Mouse (Mus musculus): ENCODE data around the gene Ift172. TPM values are rescaled to one million over a fixed set of nuclear protein-coding genes. Genes with fewer than 3 reads are reported as not detected.

The Ift172 gene
- 10.3 TPM for polyA plus RNA-seq (2017; shearing (Covaris generic))

GRCm38 (mm10) chr5:31290521-31291360 lies at the start of gene Ift172:
Gene Ift172 (minus strand): TSS chr5:31291116.

DNA sequence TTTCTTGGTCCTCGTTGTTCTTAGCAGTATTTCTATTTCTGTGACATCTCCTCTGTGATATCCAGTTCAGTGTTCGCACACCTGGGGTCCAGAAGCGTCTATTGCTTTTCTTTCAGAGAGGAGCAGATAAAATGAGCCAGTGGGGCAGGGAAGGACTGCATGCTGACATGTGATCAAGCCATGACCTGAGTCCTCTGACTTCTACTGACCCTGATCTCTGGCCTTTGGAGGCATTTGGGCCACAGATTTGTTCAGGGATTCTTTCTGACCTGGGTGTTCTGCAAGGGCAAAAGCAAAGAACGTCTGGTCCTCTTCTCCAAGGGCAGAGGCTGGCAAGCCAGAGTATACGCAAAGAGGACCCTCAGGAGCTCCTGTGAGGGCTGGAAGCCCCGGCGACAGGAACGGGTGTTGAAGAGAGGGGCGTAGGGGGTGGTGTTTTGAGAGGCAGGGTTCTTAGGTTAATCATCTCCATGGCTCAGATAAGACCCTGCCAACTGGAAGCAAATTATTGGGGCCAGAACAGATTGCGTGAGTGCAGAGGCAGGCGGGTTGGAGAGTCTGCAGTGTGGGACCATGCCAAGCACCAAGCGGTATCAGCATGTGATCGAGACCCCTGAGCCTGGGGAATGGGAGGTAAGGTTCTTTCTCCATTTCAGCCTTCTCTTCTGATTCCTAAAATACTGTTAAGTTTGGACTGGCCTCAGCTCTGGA lies 6.3 kb upstream of the Ift172 start, which contains the start of gene Gckr:
Gckr (plus strand) TSS at position 397 of the 711 bp plus-strand sequence.

GRCm38 (mm10) chr5:31295606-31296141 lies 4.8 kb upstream of the Ift172 start, which contains the start of gene Fndc4:
Gene Fndc4 (minus strand): TSS chr5:31296080.

DNA sequence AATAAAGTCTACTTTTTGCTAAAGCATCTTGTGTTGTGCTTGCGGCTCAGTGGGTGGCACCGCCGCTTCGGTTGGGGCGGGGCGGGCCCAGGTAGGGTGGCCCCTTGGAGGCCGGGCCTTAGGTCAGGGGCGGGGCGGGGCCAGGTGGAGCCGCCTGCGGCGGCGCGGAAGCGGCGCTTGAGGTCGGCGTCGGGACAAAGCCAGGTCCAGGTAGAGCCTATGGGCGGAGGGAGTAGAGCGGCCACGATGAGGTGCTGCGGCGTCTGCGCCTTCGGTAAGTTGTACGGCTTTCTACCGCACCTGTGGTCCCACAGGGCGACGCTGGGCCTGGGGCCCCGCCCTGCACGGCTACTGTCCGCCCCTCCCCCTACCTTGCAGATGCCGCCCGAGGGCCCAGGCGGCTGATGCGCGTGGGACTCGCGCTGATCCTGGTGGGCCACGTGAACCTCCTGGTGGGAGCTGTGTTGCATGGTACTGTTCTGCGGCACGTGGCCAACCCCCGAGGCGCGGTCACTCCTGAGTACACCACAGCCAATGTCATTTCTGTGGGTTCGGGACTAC lies 39.3 kb downstream of the Ift172 start, which contains the start of gene Krtcap3:
Krtcap3 (plus strand) TSS at position 151 of the 561 bp plus-strand sequence.

GRCm38 (mm10) chr5:31240637-31241521 lies 50.0 kb downstream of the Ift172 start, which contains the start of the genes Nrbp1 and Gm9970:
Gene Nrbp1 (plus strand): TSS chr5:31240864.
Gene Gm9970 (minus strand): TSS chr5:31241232.

GRCm38 (mm10) chr5:31220448-31221303 lies 70.2 kb downstream of the Ift172 start, which contains the start of gene Ppm1g:
Gene Ppm1g (minus strand): TSS chr5:31220687.

Other genes starting within 250 kb of the Ift172 start
- gene Atraid, start 242.8 kb downstream of the Ift172 start, polyA plus RNA-seq (2017; shearing (Covaris generic)), result 96.1 TPM
- 8.9 TPM for gene Slc5a6, start 242.2 kb downstream of the Ift172 start, polyA plus RNA-seq (2017; shearing (Covaris generic))
- gene Cad, start 236.3 kb downstream of the Ift172 start, polyA plus RNA-seq (2017; shearing (Covaris generic)), result 29.4 TPM
- not detected for gene Dnajc5g, start 184.8 kb downstream of the Ift172 start, polyA plus RNA-seq (2017; shearing (Covaris generic))
- not detected for gene Slc30a3, start 182.9 kb downstream of the Ift172 start, polyA plus RNA-seq (2017; shearing (Covaris generic))
- gene Trim54, start 174.4 kb downstream of the Ift172 start, polyA plus RNA-seq (2017; shearing (Covaris generic)), result not detected
- gene Ucn, start 152.3 kb downstream of the Ift172 start, polyA plus RNA-seq (2017; shearing (Covaris generic)), result not detected
- gene Mpv17, start 136.9 kb downstream of the Ift172 start, polyA plus RNA-seq (2017; shearing (Covaris generic)), result 39.5 TPM
- gene Gm29609, start 111.2 kb downstream of the Ift172 start, polyA plus RNA-seq (2017; shearing (Covaris generic)), result 2.0 TPM
- 90.6 TPM for gene Gtf3c2, start 111.0 kb downstream of the Ift172 start, polyA plus RNA-seq (2017; shearing (Covaris generic))
- gene Snx17, start 97.9 kb downstream of the Ift172 start, polyA plus RNA-seq (2017; shearing (Covaris generic)), result 125 TPM
- gene Eif2b4, start 97.7 kb downstream of the Ift172 start, polyA plus RNA-seq (2017; shearing (Covaris generic)), result 85.0 TPM
- 25.6 TPM for gene Zfp513, start 88.8 kb downstream of the Ift172 start, polyA plus RNA-seq (2017; shearing (Covaris generic))
- 139 TPM for gene Ppm1g, start 70.4 kb downstream of the Ift172 start, polyA plus RNA-seq (2017; shearing (Covaris generic))
- gene Nrbp1, start 50.3 kb downstream of the Ift172 start, polyA plus RNA-seq (2017; shearing (Covaris generic)), result 182 TPM
- gene Gm9970, start 49.9 kb downstream of the Ift172 start, polyA plus RNA-seq (2017; shearing (Covaris generic)), result 1.2 TPM
- 74.3 TPM for gene Krtcap3, start 39.4 kb downstream of the Ift172 start, polyA plus RNA-seq (2017; shearing (Covaris generic))
- gene Fndc4, start 5.0 kb upstream of the Ift172 start, polyA plus RNA-seq (2017; shearing (Covaris generic)), result 0.35 TPM
- gene Gckr, start 6.3 kb upstream of the Ift172 start, polyA plus RNA-seq (2017; shearing (Covaris generic)), result 0.38 TPM
- 57.8 TPM for gene Zfp512, start 161.3 kb upstream of the Ift172 start, polyA plus RNA-seq (2017; shearing (Covaris generic))
- 0.18 TPM for gene 4930548H24Rik, start 194.6 kb upstream of the Ift172 start, polyA plus RNA-seq (2017; shearing (Covaris generic))
- gene Gpn1, start 203.6 kb upstream of the Ift172 start, polyA plus RNA-seq (2017; shearing (Covaris generic)), result 41.8 TPM
- 47.3 TPM for gene Slc4a1ap, start 235.9 kb upstream of the Ift172 start, polyA plus RNA-seq (2017; shearing (Covaris generic))
- gene Supt7l, start 236.7 kb upstream of the Ift172 start, polyA plus RNA-seq (2017; shearing (Covaris generic)), result 23.1 TPM